9 mouse cellular contexts compared by ENCODE assay signal in genomic region chrX:73635425-73635824, GRCm38 (mm10). TPM values are rescaled to one million over a fixed set of nuclear protein-coding genes. Genes with fewer than 3 reads are reported as not detected.
DNase-seq lines count a peak whose midpoint lies in the region; ATAC-seq and TF ChIP-seq lines count a peak whose summit lies in the region.
"Had no signal": no experiment of that assay in that cellular context is flagged by ENCODE, and none has a peak within 500 bp of the region (broad histone marks: within the 10 kb centered on the region; RNA-seq: fewer than 3 reads in every experiment).

No protein-coding gene starts in this region.

- no peak for TF ChIP-seq POLR2A in cerebellum, adult 2 months (IDR thresholded peaks at IDR 0.05; ENCODE audit: borderline replicate concordance, insufficient read depth, low read length)

- H3K9me3 ChIP-seq in liver, embryonic 16.5 days (replicated peaks; ENCODE audit: control insufficient read depth, low read length) = no peaks in the 10 kb centered on the region

- H3K4me3 ChIP-seq in liver, embryonic 16.5 days (ENCODE audit: low read depth, low read length) = no peak overlapping the region
- H3K4me3 ChIP-seq in cerebellum, adult 2 months (replicated peaks; ENCODE audit: insufficient read depth, low read depth, low read length) = no peak overlapping the region

- DNase-seq in embryo, embryonic 10 days (ENCODE audit: low spot score) = peak; percentile 24
- DNase-seq in embryo, embryonic 9.5 days (ENCODE audit: extremely low spot score) = no peak
- DNase-seq in thymus, postnatal 4 days = peak; percentile 37
- no peak for DNase-seq in thymus, postnatal 36 days
- no peak for DNase-seq in B cell, adult 2 months
- DNase-seq in cerebellum, adult 2 months = no peak
- no peak for DNase-seq in urinary bladder, adult 2 months (ENCODE audit: low spot score)
- DNase-seq: heart, postnatal 10 days had no signal

- 20% methylated on average over 19 of the region's 19 CpGs for WGBS in liver, embryonic 16.5 days (ENCODE audit: insufficient replicate concordance)
- WGBS in cerebellum, adult 2 months = 33% methylated on average over 18 of the region's 19 CpGs

- H3K27me3 ChIP-seq in liver, embryonic 16.5 days (ENCODE audit: control insufficient read depth, insufficient read depth, low read depth, low read length) = peaks cover 61% of the 10 kb centered on the region
- H3K27me3 ChIP-seq in cerebellum, adult 2 months (ENCODE audit: control insufficient read depth, insufficient read depth, low read length) = no peaks in the 10 kb centered on the region

- no peak overlapping the region for H3K27ac ChIP-seq in liver, embryonic 16.5 days (ENCODE audit: low read length)
- H3K27ac ChIP-seq in cerebellum, adult 2 months (ENCODE audit: insufficient read depth, low read length) = no peak overlapping the region

- no peak for TF ChIP-seq CTCF in cerebellum, adult 2 months (IDR thresholded peaks at IDR 0.05; ENCODE audit: borderline replicate concordance, insufficient read depth, low read depth, low read length)

- H3K9ac ChIP-seq in liver, embryonic 16.5 days (ENCODE audit: low read depth, low read length) = no peak overlapping the region

- ATAC-seq in liver, embryonic 16.5 days (ENCODE audit: low read depth) = no peak

- no peaks in the 10 kb centered on the region for H3K4me1 ChIP-seq in liver, embryonic 16.5 days (ENCODE audit: control insufficient read depth, low read depth, low read length)
- H3K4me1 ChIP-seq in cerebellum, adult 2 months (ENCODE audit: control insufficient read depth, insufficient read depth, low read length) = peaks cover 3% of the 10 kb centered on the region; the same call in 1 of the 2 replicates

- H3K36me3 ChIP-seq in liver, embryonic 16.5 days (ENCODE audit: control insufficient read depth, insufficient read depth) = no peaks in the 10 kb centered on the region

- H3K4me2 ChIP-seq in liver, embryonic 16.5 days (ENCODE audit: low read depth, low read length) = 0 out of 2 replicates have a peak overlapping the region, but pooled peaks have one; percentile 9

RNA-seq across cellular contexts. Expression of gene Dusp9, which starts 3.8 kb away (rescaled TPM):
- polyA plus RNA-seq in liver, embryonic 16.5 days (2015; fragmentation: Nextera tagmentation; extraction: Ambion mirVana) = 21.3 and 21.5 TPM in 2 replicates
- 0.43 and 0.52 TPM in 2 replicates for polyA plus RNA-seq in cerebellum, adult 2 months (2012; rRNA removed)
- polyA plus RNA-seq in urinary bladder, adult 2 months (2012; rRNA removed) = 2.6 and 2.7 TPM in 2 replicates

RNA-seq across cellular contexts. Expression of gene Pnck, which starts 24.5 kb away (rescaled TPM):
- polyA plus RNA-seq in liver, embryonic 16.5 days (2015; fragmentation: Nextera tagmentation; extraction: Ambion mirVana) = 1.5 and 1.6 TPM in 2 replicates
- 92.0 and 97.8 TPM in 2 replicates for polyA plus RNA-seq in cerebellum, adult 2 months (2012; rRNA removed)
- 159 and 178 TPM in 2 replicates for polyA plus RNA-seq in urinary bladder, adult 2 months (2012; rRNA removed)

RNA-seq across cellular contexts. Expression of gene Slc6a8, which starts 37.5 kb away (rescaled TPM):
- polyA plus RNA-seq in liver, embryonic 16.5 days (2015; fragmentation: Nextera tagmentation; extraction: Ambion mirVana) = 0.12 and 0.50 TPM in 2 replicates
- polyA plus RNA-seq in cerebellum, adult 2 months (2012; rRNA removed) = 165 and 166 TPM in 2 replicates
- 78.1 and 87.3 TPM in 2 replicates for polyA plus RNA-seq in urinary bladder, adult 2 months (2012; rRNA removed)

Comparison
In these comparisons a context has a peak if more than half of its experiments do, and no peak if none do; other contexts are left out.
1. DNase-seq: peak in embryo, embryonic 10 days (single experiment) and thymus, postnatal 4 days (single experiment); none in embryo, embryonic 9.5 days (single experiment), thymus, postnatal 36 days (0 of 2), B cell, adult 2 months (0 of 2), cerebellum, adult 2 months (0 of 2) and urinary bladder, adult 2 months (single experiment).
2. RNA of gene Pnck, which starts 24.5 kb away (polyA plus RNA-seq): 159 to 178 TPM in urinary bladder, adult 2 months and 92.0 to 97.8 TPM in cerebellum, adult 2 months; 1.5 to 1.6 TPM in liver, embryonic 16.5 days; every median in the first group is over 10 times any median in the second.
3. RNA of gene Slc6a8, which starts 37.5 kb away (polyA plus RNA-seq): 165 to 166 TPM in cerebellum, adult 2 months and 78.1 to 87.3 TPM in urinary bladder, adult 2 months; 0.12 to 0.50 TPM in liver, embryonic 16.5 days; every median in the first group is over 10 times any median in the second.